Mouse (Mus musculus) erythroblast, embryonic 14.5 days (primary cell): ENCODE data around the gene Smyd3. TPM values are rescaled to one million over a fixed set of nuclear protein-coding genes. Genes with fewer than 3 reads are reported as not detected.

Experiments
- H3K27me3 ChIP-seq: 2 replicates; pipeline ENCODE4 v1.6.1; 2012; ENCODE audit warnings: inconsistent platforms; ENCODE audit not compliant: control insufficient read depth
- H3K36me3 ChIP-seq: 2 replicates; pipeline ENCODE4 v1.6.1; 2012; ENCODE audit warnings: mild to moderate bottlenecking, inconsistent platforms; ENCODE audit not compliant: control insufficient read depth
- H3K4me1 ChIP-seq: 2 replicates; pipeline ENCODE4 v1.6.1; 2012; ENCODE audit warnings: inconsistent platforms; ENCODE audit not compliant: control insufficient read depth
- H3K4me3 ChIP-seq: replicated peaks from 2 replicates; pipeline ENCODE3; 2012; ENCODE audit warnings: moderate library complexity, mild to moderate bottlenecking, inconsistent platforms
- H3K9me3 ChIP-seq: 2 replicates; pipeline ENCODE4 v1.6.1; 2012; ENCODE audit warnings: low read length, inconsistent platforms, mixed read lengths; ENCODE audit not compliant: control insufficient read depth
- GATA1 ChIP-seq: IDR thresholded peaks from 2 replicates; pipeline ENCODE4 v1.6.1; 2012; ENCODE audit warnings: low read length, inconsistent platforms, mixed read lengths
- TAL1 ChIP-seq: IDR thresholded peaks from 3 replicates; pipeline ENCODE4 v1.6.1; 2012; ENCODE audit warnings: low read length, inconsistent platforms, mixed read lengths
- polyA plus RNA-seq: library from polyadenylated mRNA; stranded (reverse); fragments of >175 nt; gene quantifications from 2 replicates; pipeline ENCODE4 v1.2.3, GENCODE M21; 2012

Smyd3 gene
- polyA plus RNA-seq, 1 experiment: 0.09 TPM

DNA sequence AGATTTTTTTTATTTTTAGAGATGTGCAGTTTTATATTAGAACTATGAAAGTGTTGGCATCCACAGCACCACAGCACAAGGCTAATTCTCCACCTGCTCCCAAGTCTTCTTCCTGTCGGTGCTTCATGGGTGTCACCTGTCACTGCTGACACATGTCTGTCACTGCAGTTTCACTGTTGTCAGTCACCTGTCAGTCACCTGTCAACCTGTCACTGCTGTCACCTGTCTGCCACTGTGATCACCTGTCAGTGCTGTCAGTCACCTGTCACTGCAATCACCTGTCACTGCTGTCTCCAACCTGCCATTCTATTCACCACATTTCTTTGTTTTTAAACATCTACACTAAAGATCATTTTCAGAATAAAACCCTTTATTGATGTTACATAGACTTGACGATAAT, 279.2 kb downstream of the Smyd3 start:
- no peak for TF ChIP-seq GATA1
- TF ChIP-seq TAL1: no peak
- Histone ChIP-seq H3K27me3 (no peaks in the 10 kb centered on the region), H3K4me1 (no peaks in the 10 kb centered on the region), H3K9me3 (no peaks in the 10 kb centered on the region), H3K4me3 (no peak overlapping the region), H3K36me3 (no peaks in the 10 kb centered on the region)

DNA sequence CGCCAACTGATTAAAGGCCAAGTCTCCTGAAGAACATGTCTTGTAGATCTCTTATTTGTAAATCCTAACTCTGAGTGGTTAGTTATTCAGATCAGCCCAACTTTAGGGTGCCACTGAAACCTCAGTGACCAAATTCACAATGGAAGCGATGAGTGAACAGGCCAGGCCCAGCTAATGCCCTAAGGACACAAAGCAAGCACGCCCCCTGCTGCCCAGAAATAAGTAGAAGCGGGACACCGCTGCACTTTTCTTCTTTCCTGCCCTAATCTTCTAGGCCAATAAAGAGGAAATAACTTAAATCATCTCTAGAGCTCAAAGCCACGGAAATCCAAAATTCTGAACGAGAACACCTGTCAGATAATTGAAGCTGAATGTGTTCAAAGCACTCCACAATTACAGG, 279.9 kb downstream of the Smyd3 start:
- no peaks in the 10 kb centered on the region for H3K27me3 ChIP-seq
- H3K4me1 ChIP-seq: no peaks in the 10 kb centered on the region
- no peaks in the 10 kb centered on the region for H3K36me3 ChIP-seq
- H3K4me3 ChIP-seq: no peak overlapping the region
- TF ChIP-seq GATA1 (no peak), TAL1 (no peak)
- no peaks in the 10 kb centered on the region for H3K9me3 ChIP-seq

DNA sequence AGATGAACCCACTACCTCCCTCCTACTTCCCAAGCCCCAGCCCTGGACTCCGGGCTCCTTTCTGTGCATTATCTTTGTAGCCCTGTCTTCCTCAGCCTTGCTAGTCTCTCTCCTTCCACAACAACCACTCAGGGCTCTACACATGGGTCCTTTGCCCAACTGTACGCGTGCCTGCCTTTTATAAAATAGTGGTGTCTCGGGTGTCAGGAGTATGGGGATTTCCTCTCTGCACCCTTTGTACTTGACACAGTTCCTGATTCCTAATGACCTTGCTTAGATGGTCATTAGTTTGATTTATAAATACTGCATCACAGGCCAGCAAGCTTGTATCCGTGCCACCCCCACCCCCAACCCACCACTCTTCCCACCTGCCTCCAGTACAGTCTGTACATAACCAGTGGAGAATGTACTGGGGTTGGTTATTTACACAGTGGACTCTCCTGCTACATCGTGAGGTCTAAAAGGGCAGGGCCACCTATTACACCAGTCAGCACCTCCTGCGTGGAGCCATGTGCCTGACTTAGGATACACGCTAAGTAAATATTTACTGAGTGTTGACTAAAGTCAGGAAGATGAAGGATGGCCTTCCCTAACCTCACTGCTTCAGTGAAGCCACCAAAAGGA, 281.5 kb downstream of the Smyd3 start:
- H3K4me1 ChIP-seq: no peaks in the 10 kb centered on the region
- H3K4me3 ChIP-seq: no peak overlapping the region
- TF ChIP-seq GATA1 (no peak), TAL1 (no peak)
- no peaks in the 10 kb centered on the region for H3K27me3 ChIP-seq
- no peaks in the 10 kb centered on the region for H3K9me3 ChIP-seq
- H3K36me3 ChIP-seq: no peaks in the 10 kb centered on the region

DNA sequence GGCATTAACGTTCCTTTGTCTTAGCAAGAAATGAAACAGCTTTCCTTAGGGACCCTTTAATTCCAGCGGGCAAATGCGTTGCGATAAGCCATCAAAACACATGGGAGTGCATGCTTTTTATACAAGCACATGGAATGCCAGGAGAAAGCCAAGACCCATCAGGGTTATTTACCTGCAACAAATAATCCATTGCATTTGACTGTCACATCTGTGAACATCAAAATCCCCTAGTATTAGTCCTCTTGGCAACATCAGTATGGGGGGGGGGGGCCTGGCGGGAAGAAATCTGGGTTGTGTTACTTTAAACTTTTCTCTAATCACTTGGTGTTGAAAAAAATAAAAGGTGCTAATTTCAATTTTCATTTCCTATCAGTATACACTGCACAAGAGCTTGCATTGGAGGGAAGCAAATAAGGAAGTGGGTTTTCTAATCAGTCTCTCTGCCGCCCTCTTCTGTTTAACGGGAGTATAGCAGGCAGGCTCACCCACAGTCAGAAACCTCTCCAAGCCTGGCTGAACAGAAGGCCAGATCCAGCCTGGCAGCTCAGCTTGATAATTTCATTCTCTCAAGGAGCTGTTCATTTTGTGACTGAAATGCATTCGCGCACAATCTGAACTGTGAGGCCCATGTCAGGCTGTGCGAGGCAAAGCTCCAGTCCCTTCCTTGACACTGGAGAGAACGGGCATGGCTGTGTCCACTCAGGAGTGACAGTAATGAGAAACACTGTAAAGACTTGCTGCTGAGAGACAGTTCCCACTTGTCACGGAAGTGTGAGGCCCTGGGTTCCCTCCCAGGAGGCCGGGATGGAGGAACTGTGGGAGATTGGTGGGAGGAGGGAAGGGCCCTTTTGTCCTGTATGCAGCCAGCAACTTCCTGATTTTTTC, 285.8 kb downstream of the Smyd3 start:
- Histone ChIP-seq H3K9me3 (no peaks in the 10 kb centered on the region), H3K4me3 (no peak overlapping the region), H3K4me1 (no peaks in the 10 kb centered on the region), H3K27me3 (no peaks in the 10 kb centered on the region), H3K36me3 (no peaks in the 10 kb centered on the region)
- TF ChIP-seq TAL1 (no peak), GATA1 (no peak)

DNA sequence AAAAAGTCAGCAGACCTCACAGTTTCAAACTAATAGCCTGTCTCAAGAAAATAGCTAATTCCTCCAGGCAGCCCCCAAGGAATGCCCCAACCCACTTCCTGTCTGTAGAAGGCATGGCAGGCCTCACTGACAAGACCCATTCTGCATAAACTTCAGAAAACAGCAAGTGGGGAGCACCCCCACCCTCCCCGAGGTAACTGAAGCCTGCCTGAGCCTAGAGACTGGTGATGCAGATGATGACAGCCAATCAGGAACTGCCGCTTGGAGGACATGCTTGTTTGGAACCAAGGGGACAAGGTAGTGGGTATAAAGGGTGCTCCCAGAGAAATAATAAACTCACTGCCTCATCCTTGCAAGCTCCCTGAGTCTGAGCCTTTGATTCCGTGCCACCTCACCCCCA, 288.3 kb downstream of the Smyd3 start:
- TF ChIP-seq GATA1: no peak
- no peak for TF ChIP-seq TAL1
- Histone ChIP-seq H3K4me1 (no peaks in the 10 kb centered on the region), H3K27me3 (no peaks in the 10 kb centered on the region), H3K4me3 (no peak overlapping the region), H3K9me3 (no peaks in the 10 kb centered on the region), H3K36me3 (no peaks in the 10 kb centered on the region)

DNA sequence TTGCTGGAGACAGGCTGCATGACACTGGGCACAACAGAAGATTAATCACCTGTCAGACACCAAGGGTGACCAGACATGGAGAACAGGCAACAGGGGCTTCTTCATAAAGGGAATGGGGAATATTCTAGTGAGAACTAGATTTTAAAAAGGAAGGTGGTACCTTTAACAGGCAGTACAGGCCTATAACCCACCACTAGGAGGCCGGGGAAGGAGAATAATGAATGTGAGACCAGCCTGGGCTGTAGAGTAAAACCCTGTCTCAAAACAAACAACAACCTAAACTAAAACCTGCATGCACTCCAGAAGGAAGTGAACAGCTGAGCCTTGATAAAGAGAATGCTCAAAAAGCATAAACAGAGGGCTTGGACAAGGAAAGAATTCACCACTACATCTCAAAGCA, 297.6 kb downstream of the Smyd3 start:
- Histone ChIP-seq H3K9me3 (no peaks in the 10 kb centered on the region), H3K36me3 (no peaks in the 10 kb centered on the region)
- TF ChIP-seq TAL1 (no peak), GATA1 (no peak)

DNA sequence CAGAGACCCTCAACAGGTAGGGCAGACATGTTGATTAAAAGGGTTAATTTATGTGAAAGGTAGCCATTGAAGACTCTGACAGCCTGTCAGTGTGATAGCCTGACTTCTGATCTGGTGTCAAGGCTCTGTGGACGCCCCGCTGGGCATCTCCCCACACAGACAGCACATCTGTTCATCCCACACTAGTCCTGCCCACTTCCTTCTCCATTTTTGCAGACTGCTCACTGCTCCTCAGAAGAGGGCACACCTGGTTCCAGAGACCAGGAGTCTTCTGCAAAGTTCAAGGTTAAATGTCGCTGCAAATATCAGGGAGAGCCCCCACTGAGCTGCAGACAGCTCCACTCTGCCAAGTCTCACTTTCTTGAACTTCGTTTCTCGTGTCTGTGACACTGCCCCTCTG, 299.8 kb downstream of the Smyd3 start:
- Histone ChIP-seq H3K36me3 (no peaks in the 10 kb centered on the region), H3K9me3 (no peaks in the 10 kb centered on the region), H3K27me3 (no peaks in the 10 kb centered on the region), H3K4me3 (no peak overlapping the region), H3K4me1 (no peaks in the 10 kb centered on the region)
- TF ChIP-seq GATA1 (no peak), TAL1 (no peak)

More for the DNA sequence above, 297.6 kb downstream of the Smyd3 start:
- no peaks in the 10 kb centered on the region for H3K27me3 ChIP-seq
- H3K4me3 ChIP-seq: no peak overlapping the region
- H3K4me1 ChIP-seq: no peaks in the 10 kb centered on the region

DNA sequence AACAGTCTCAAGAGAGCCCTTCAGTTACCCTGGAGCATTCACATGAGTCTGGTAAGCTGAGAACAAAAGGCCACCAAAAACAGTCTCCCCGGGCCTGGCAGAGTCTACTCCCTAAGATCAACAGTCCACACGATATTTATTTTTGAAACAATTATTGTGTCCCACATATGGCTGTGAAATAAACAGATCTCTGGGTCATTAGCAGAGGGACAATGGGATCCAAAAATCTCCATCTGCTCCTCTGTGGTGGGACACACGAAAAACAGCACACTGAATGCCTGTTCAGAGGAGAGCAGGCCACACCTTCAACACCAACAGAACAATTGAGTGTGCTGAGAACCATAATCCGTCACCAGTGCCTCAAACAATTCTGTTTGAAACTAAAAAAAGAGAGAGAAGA, 300.8 kb downstream of the Smyd3 start:
- H3K4me3 ChIP-seq: no peak overlapping the region
- H3K4me1 ChIP-seq: no peaks in the 10 kb centered on the region
- no peaks in the 10 kb centered on the region for H3K36me3 ChIP-seq
- no peaks in the 10 kb centered on the region for H3K27me3 ChIP-seq
- H3K9me3 ChIP-seq: no peaks in the 10 kb centered on the region
- TF ChIP-seq TAL1 (no peak), GATA1 (no peak)

DNA sequence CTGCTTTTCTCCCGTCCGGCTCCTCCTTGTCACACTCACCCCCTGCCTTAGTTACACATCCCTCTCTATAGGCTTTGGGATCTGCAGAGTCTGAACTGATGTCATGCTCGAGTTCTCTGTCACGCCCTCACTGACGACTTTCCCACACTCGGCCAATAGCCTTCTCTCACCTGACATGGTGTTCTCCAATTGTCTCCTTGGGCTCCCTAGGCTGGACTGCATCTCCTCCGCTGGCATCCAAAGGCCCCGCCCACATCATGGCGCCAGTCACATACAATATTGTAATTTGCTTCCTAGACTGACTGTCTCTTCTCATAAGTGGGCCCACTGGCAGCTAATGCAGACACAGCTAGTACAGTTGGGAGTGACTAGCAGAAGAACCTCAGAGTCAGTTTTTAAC, 304.5 kb downstream of the Smyd3 start:
- Histone ChIP-seq H3K4me1 (no peaks in the 10 kb centered on the region), H3K36me3 (no peaks in the 10 kb centered on the region), H3K9me3 (no peaks in the 10 kb centered on the region), H3K4me3 (no peak overlapping the region), H3K27me3 (no peaks in the 10 kb centered on the region)
- no peak for TF ChIP-seq TAL1
- no peak for TF ChIP-seq GATA1
